Mouse (Mus musculus): Measurements from ENCODE around the gene Ldlrad3. TPM values are rescaled to one million over a fixed set of nuclear protein-coding genes. Genes with fewer than 3 reads are reported as not detected.
A peak's percentile ranks its signal among the peaks of the same experiment; 100 is the strongest.

Ldlrad3 gene
- polyA plus RNA-seq, 1 experiment from 2014 or later: 11.7 TPM

DNA sequence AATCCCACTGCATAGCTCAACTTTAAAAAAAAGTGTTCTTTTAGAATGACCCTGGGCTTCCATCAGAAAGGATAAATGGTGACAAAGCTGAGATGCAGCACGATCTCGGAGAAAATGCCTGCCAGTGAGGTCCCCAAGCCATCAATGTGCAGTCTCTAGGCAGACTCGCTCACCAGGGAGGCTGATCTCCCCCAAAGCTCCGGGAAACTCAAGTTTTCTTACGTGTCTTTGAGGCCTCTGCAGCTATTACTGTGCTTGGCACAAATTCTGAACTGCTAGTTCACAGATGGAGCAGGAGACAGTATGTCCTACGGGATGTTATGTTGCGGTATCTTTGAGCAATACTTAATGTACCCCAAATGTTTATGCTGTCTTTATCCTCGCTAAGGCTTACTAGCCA, 124.3 kb downstream of the Ldlrad3 start:
- peaks cover 15% of the 10 kb centered on the region for H3K4me1 ChIP-seq (replicated peaks)
- H3K4me2 ChIP-seq: no peak overlapping the region
- no peak overlapping the region for H3K9ac ChIP-seq
- 77% methylated on average over 8 of the region's 8 CpGs for WGBS
- H3K9me3 ChIP-seq (replicated peaks): no peaks in the 10 kb centered on the region
- H3K27me3 ChIP-seq: no peaks in the 10 kb centered on the region
- H3K36me3 ChIP-seq: no peaks in the 10 kb centered on the region
- no peak for ATAC-seq (replicated peaks; ENCODE audit: insufficient number of reproducible peaks, insufficient read depth, low FRiP score, low read depth)
- no peak overlapping the region for H3K27ac ChIP-seq
- H3K4me3 ChIP-seq: no peak overlapping the region

DNA sequence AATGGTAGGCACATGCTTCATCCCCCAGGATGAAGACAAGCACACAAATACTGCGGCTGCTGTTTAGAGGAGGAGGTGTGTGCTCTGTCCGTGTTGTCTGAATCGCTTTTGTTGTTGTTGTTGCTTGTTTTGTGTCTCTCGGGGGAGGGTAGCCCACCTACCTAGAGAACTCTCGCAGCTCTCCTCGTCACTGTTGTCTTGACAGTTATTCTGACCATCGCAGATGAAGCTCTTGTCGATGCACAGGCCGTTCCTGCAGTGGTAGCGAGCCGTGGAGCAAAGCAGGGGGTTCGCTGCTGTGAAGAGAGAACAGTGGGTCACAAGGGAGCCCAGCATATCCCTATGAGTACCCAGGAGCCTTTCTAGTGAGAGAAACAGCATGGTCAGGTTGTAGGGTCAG, 128.4 kb downstream of the Ldlrad3 start:
- no peak overlapping the region for H3K9ac ChIP-seq
- 83% methylated on average over 12 of the region's 12 CpGs for WGBS
- no peaks in the 10 kb centered on the region for H3K36me3 ChIP-seq
- H3K4me1 ChIP-seq (replicated peaks): peaks cover 6% of the 10 kb centered on the region
- no peaks in the 10 kb centered on the region for H3K27me3 ChIP-seq
- H3K27ac ChIP-seq: no peak overlapping the region
- no peak overlapping the region for H3K4me2 ChIP-seq
- H3K4me3 ChIP-seq: no peak overlapping the region
- no peaks in the 10 kb centered on the region for H3K9me3 ChIP-seq (replicated peaks)
- no peak for ATAC-seq (replicated peaks; ENCODE audit: insufficient number of reproducible peaks, insufficient read depth, low FRiP score, low read depth)

DNA sequence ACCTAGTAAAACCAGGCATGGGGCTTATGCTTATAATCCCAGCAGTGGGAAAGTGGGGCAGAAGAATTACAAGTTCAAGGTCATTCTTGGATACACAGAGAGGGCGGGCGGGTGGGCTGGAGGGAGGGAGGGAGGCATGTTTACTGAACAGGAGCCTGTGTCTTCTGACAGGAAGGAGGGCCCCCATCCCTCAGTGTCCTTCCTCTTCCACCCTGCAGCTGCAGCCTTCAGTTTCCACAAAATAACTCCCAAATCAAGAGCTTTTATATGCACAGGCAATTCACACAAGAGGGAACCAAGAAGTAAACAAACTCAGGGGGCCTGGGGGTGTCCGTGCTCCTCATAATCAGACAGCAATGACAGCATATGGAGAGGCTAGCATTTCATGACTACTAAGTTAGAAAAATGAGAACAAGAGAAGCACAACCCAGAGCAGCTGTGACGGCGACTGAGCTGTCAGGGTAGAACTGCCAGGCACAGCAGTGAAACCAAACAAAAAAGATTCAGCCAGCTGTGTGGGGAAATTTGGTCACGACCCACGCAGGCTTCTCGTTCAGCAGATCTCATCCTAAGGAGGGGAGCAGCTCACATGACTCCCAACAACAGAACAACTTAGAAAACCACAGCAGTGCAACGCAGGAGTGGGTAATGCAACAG, 129.0 kb downstream of the Ldlrad3 start:
- Histone ChIP-seq H3K9me3 (replicated peaks) (no peaks in the 10 kb centered on the region), H3K27ac (no peak overlapping the region; the same call in 1 of the 2 replicates), H3K4me1 (replicated peaks) (peaks cover 6% of the 10 kb centered on the region)

DNA sequence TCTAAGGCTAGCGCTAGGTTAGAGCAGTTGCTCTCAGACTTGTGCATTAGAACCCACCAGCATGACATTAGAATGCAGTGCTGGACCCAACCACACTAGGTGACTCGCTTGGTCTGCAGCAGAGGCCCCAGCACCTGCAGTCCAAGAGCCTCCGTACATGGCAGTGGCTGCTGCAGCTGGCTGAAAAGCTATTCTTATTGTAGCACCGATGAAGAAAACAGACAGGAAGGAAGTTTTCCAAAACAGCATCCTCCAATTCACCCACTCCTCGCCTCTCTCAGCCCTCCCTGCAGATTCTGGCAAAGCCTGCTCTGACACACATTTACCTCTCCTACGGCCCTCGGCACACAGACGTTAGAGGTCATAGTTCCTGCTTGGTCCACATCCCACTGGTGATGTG, 130.0 kb downstream of the Ldlrad3 start:
- Histone ChIP-seq H3K27ac (no peak overlapping the region), H3K4me2 (no peak overlapping the region), H3K9me3 (replicated peaks) (no peaks in the 10 kb centered on the region), H3K27me3 (no peaks in the 10 kb centered on the region), H3K4me1 (replicated peaks) (peaks cover 6% of the 10 kb centered on the region), H3K9ac (no peak overlapping the region), H3K36me3 (no peaks in the 10 kb centered on the region), H3K4me3 (no peak overlapping the region)
- no peak for ATAC-seq (replicated peaks; ENCODE audit: insufficient number of reproducible peaks, insufficient read depth, low FRiP score, low read depth)
- 77% methylated on average over 8 of the region's 8 CpGs for WGBS

More for the DNA sequence above, 129.0 kb downstream of the Ldlrad3 start:
- no peak for ATAC-seq (replicated peaks; ENCODE audit: insufficient number of reproducible peaks, insufficient read depth, low FRiP score, low read depth)
- 57% methylated on average over 9 of the region's 9 CpGs for WGBS
- H3K9ac ChIP-seq: no peak overlapping the region
- H3K4me3 ChIP-seq: no peak overlapping the region
- no peaks in the 10 kb centered on the region for H3K36me3 ChIP-seq
- H3K27me3 ChIP-seq: no peaks in the 10 kb centered on the region
- H3K4me2 ChIP-seq: no peak overlapping the region

DNA sequence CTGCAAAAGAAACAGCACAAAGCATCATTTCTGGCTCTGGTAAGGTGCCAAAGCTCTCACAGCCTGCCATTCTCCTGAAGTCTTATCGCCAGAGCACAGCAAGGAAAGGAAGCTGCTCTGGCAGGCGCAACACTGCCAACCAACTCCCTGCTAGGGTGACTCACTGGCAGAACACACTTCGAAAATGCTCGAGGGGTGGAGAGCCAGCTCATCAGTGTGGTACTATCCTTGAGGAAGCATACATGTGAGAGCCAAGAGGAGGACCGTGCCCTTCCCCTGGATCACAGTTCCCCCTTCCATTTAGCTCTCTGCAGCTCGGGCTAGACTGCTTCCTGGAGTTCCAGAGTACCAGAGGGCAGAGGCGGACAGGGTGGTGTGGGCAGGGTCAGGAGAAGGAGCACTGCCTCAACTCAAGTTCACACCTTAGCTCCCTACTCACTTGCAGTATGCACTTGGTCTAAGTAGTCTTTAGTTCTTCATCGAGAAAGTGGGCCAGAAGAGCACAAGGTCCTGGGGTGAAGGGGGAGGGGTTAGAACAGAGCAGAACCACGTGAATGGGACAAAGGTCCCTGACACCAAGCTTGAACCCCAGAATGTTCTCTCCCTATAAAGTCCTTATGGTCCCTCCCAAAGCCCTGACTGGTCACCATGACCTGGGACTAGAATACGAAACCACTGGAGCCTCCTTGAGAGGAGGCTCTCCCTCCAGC, 133.1 kb downstream of the Ldlrad3 start:
- ATAC-seq (replicated peaks; ENCODE audit: insufficient number of reproducible peaks, insufficient read depth, low FRiP score, low read depth): peak; percentile 57; the same call in 1 of the 2 replicates
- H3K9ac ChIP-seq: no peak overlapping the region
- 0 out of 2 replicates have a peak overlapping the region, but pooled peaks have one; percentile 13 for H3K27ac ChIP-seq
- peaks cover 11% of the 10 kb centered on the region for H3K4me1 ChIP-seq (replicated peaks)
- 51% methylated on average over 10 of the region's 10 CpGs for WGBS
- no peak overlapping the region for H3K4me2 ChIP-seq
- no peaks in the 10 kb centered on the region for H3K36me3 ChIP-seq
- no peaks in the 10 kb centered on the region for H3K9me3 ChIP-seq (replicated peaks)
- no peak overlapping the region for H3K4me3 ChIP-seq
- no peaks in the 10 kb centered on the region for H3K27me3 ChIP-seq

DNA sequence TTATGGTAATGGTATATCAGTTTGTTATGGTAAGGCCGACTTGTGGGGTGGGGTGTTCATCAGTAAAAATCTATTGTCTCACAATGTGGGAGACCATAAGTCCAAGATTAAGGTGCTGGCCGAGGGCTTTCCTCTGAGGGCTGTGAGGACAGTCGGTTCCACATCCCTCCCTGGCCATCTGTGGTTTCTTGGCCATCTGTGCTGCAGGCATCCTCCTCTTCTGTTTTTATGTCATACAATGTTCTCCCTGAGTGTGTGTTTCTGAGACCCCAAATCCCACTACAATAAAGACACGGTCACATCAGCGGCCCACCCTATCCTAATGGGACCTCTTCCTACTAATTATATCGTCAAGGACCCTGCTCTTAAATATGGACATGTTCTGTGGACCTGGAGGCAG, 133.8 kb downstream of the Ldlrad3 start:
- no peak for ATAC-seq (replicated peaks; ENCODE audit: insufficient number of reproducible peaks, insufficient read depth, low FRiP score, low read depth)
- WGBS: 88% methylated on average over 6 of the region's 6 CpGs
- no peaks in the 10 kb centered on the region for H3K36me3 ChIP-seq
- no peaks in the 10 kb centered on the region for H3K27me3 ChIP-seq
- no peak overlapping the region for H3K4me2 ChIP-seq
- no peak overlapping the region for H3K4me3 ChIP-seq
- no peak overlapping the region for H3K9ac ChIP-seq
- H3K9me3 ChIP-seq (replicated peaks): no peaks in the 10 kb centered on the region
- no peak overlapping the region for H3K27ac ChIP-seq
- H3K4me1 ChIP-seq (replicated peaks): peaks cover 11% of the 10 kb centered on the region

DNA sequence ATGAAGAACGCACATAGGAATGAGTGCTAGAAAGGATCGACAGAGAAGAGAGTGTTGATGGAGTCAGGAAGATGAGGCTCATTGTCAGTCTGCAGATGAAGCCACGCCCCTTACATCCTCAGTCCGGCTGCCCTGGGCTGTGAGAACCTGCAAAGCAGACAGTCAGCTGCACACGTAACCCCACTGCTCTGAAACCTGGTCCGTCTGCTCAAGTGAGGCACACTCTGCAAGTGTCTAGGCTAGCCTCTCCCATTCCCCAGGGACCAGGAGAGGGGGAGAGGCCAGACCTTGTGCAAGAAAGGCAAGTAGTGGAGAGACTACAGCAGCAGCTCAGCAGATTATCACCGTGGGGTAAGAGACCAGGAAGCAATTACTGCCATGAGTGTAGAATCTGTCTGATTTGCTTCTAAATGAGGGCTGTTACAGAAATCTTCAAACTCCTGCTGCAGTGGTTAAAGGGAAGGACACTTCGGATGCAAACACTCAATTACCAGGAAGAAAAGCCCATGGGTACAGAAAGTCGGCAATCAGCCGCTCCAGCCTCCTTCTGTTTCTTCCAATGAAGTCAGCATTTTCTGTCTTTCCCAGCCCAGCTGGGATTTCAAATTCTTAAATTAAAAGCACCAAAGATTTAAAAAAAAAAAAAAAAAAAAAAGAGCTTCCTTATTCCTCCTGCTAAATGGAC, 136.2 kb downstream of the Ldlrad3 start:
- ATAC-seq (replicated peaks; ENCODE audit: insufficient number of reproducible peaks, insufficient read depth, low FRiP score, low read depth): no peak
- Histone ChIP-seq H3K4me3 (no peak overlapping the region), H3K4me1 (replicated peaks) (peaks cover 11% of the 10 kb centered on the region), H3K4me2 (no peak overlapping the region), H3K27ac (no peak overlapping the region), H3K9ac (no peak overlapping the region), H3K27me3 (no peaks in the 10 kb centered on the region), H3K36me3 (no peaks in the 10 kb centered on the region), H3K9me3 (replicated peaks) (no peaks in the 10 kb centered on the region)
- 50% methylated on average over 10 of the region's 10 CpGs for WGBS

DNA sequence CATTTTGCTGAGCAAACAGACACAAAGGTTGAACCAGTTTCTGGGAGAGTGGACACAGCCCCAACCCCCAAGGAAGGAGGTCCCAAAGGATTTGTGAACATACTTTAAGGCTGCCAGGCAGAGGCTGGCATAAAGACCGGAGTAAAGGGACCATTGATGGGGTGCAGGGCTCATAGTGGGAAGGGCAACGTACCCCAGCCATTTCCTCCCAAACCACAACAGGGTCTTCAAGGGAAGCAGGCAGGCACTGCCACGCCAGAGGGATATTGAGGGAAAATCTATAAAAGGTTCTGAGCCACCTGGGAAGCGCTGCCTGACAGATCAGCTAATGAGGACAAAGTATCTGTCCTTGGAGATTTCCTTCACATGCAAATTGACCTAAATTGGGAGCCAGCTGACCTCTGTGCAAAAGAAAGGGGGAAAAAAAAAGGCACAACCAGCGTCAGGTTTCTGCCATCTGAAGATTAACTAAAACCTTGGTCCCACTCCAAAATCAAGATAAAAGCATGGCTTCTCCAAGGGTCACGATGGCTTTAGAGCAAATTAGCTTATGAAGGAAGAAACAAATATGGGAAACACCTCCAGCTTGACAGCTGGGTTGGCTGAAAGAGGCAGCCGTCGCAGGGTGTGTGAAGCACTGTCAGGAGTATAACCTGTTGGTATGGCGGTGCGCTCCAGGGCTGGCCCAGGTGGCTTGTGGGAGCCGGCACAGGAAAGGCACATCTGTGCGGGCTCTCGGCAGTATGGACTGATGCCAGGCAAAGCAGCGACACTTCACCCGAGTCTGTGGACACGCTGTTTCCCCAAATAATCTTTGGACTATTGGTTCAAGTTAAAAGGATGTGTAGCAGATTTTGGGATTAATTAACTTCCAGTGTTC, 137.6 kb downstream of the Ldlrad3 start:
- no peak overlapping the region for H3K4me3 ChIP-seq
- no peaks in the 10 kb centered on the region for H3K27me3 ChIP-seq
- no peak overlapping the region for H3K27ac ChIP-seq
- H3K36me3 ChIP-seq: no peaks in the 10 kb centered on the region
- H3K9me3 ChIP-seq (replicated peaks): no peaks in the 10 kb centered on the region
- no peak overlapping the region for H3K4me2 ChIP-seq
- whole genome bisulfite sequencing: 78% methylated on average over 16 of the region's 16 CpGs
- ATAC-seq (replicated peaks; ENCODE audit: insufficient number of reproducible peaks, insufficient read depth, low FRiP score, low read depth): no peak
- H3K9ac ChIP-seq: no peak overlapping the region
- H3K4me1 ChIP-seq (replicated peaks): peaks cover 10% of the 10 kb centered on the region

DNA sequence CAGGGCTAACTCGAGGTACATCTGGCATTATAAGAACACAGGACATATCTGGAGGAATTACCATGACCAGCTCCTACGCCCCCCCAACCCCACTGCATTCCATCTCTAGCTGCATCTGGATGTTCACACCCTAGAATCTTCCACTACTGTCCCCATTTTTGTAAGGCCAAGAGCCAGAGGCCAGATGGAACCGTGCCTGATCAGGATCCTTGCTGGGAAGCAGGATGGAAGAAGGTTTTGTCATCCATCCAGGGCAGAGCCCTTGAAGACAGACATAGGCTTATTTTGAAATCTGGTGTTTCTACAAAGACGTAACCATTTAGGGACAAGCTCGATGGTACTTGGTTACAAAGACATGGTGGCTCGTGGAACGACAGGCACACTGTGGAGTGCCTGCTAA, 139.7 kb downstream of the Ldlrad3 start:
- no peak for ATAC-seq (replicated peaks; ENCODE audit: insufficient number of reproducible peaks, insufficient read depth, low FRiP score, low read depth)
- H3K9me3 ChIP-seq (replicated peaks): no peaks in the 10 kb centered on the region
- H3K9ac ChIP-seq: no peak overlapping the region
- WGBS: 89% methylated on average over 7 of the region's 7 CpGs
- H3K4me1 ChIP-seq (replicated peaks): peaks cover 5% of the 10 kb centered on the region; the same call in 1 of the 2 replicates
- H3K36me3 ChIP-seq: no peaks in the 10 kb centered on the region
- H3K27me3 ChIP-seq: no peaks in the 10 kb centered on the region
- no peak overlapping the region for H3K4me3 ChIP-seq
- no peak overlapping the region for H3K4me2 ChIP-seq
- H3K27ac ChIP-seq: no peak overlapping the region

DNA sequence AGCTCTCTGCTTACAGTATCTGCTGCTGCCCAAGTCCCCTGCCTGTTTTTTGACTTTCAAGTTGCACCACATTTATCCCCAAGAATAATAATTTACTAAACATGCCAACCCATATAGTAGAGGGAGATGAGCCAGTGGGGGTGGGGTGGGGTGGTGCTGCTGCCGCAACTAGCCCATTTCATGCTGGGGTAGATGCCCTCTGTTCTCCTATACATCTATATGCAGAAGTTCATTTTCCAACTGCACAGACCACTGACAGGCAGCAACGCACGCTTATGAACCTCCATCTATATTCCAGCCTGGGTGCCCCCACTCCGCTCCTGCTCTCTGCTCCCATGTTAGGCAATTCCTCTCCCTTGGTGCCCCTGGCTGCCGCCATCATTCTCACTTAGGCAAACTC, 145.7 kb downstream of the Ldlrad3 start:
- Histone ChIP-seq H3K9ac (no peak overlapping the region), H3K27ac (no peak overlapping the region), H3K36me3 (no peaks in the 10 kb centered on the region), H3K27me3 (no peaks in the 10 kb centered on the region), H3K4me2 (no peak overlapping the region), H3K9me3 (replicated peaks) (no peaks in the 10 kb centered on the region), H3K4me3 (no peak overlapping the region), H3K4me1 (replicated peaks) (peaks cover 32% of the 10 kb centered on the region)
- WGBS: 88% methylated on average over 5 of the region's 5 CpGs
- ATAC-seq (replicated peaks; ENCODE audit: insufficient number of reproducible peaks, insufficient read depth, low FRiP score, low read depth): no peak

DNA sequence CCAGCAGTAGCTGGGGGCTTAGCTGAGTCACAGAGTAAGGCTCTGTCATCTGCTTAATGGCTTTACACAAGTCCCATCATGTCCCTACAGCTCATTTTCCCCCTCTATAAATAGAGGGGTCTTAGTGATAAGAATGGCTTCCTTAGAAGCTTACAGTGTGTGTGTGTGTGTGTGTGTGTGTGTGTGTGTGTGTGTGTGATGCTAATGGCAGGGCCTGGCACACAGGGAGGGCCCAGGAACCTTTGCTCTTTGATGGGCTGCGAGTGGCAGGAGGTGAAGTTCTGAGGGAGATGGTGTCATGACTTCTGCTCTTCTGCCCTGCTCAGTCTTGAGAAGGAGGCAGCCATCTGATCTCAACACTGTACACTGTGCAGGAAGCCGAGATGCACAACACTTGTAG, 146.2 kb downstream of the Ldlrad3 start:
- no peaks in the 10 kb centered on the region for H3K36me3 ChIP-seq
- H3K4me2 ChIP-seq: no peak overlapping the region
- H3K4me1 ChIP-seq (replicated peaks): peaks cover 32% of the 10 kb centered on the region
- H3K27me3 ChIP-seq: no peaks in the 10 kb centered on the region
- no peak overlapping the region for H3K4me3 ChIP-seq
- 75% methylated on average over 2 of the region's 2 CpGs for WGBS
- no peak overlapping the region for H3K9ac ChIP-seq
- no peak for ATAC-seq (replicated peaks; ENCODE audit: insufficient number of reproducible peaks, insufficient read depth, low FRiP score, low read depth)
- no peak overlapping the region for H3K27ac ChIP-seq
- no peaks in the 10 kb centered on the region for H3K9me3 ChIP-seq (replicated peaks)

All from heart, embryonic 15.5 days (tissue).